Mouse (Mus musculus) ES-Bruce4 (cell line): ENCODE results near the gene Cript. TPM values are rescaled to one million over a fixed set of nuclear protein-coding genes. Genes with fewer than 3 reads are reported as not detected.

Experiments
- H3K27ac ChIP-seq: 2 replicates; pipeline ENCODE4 v1.5.1; 2012; ENCODE audit warnings: low read length, inconsistent platforms; ENCODE audit not compliant: insufficient read depth
- H3K27me3 ChIP-seq: 2 replicates; pipeline ENCODE4 v1.6.1; 2012; ENCODE audit warnings: mild to moderate bottlenecking, low read length, inconsistent platforms; ENCODE audit not compliant: control insufficient read depth, poor library complexity, insufficient read depth, severe bottlenecking
- H3K36me3 ChIP-seq: 2 replicates; pipeline ENCODE4 v1.6.1; 2012; ENCODE audit warnings: inconsistent platforms, mild to moderate bottlenecking, low read length, moderate library complexity; ENCODE audit not compliant: control insufficient read depth, poor library complexity, insufficient read depth, severe bottlenecking
- H3K4me1 ChIP-seq: one replicate; pipeline ENCODE4 v1.8.1; 2011; ENCODE audit warnings: low read length; ENCODE audit not compliant: control insufficient read depth, insufficient read depth
- H3K4me3 ChIP-seq: 2 replicates; pipeline ENCODE4 v1.5.1; 2011; ENCODE audit warnings: low read depth, mild to moderate bottlenecking, low read length
- H3K9ac ChIP-seq: 2 replicates; pipeline ENCODE4 v1.6.1; 2012; ENCODE audit warnings: low read depth, mild to moderate bottlenecking, inconsistent platforms; ENCODE audit not compliant: poor library complexity, severe bottlenecking
- H3K9me3 ChIP-seq: replicated peaks from 2 replicates; pipeline ENCODE4 v1.6.1; 2012; ENCODE audit warnings: mild to moderate bottlenecking, low read length, inconsistent platforms; ENCODE audit not compliant: control insufficient read depth, poor library complexity, insufficient read depth, severe bottlenecking
- CTCF ChIP-seq: IDR thresholded peaks from one replicate; pipeline ENCODE4 v1.8.1; 2011; ENCODE audit warnings: low read depth, low read length
- EP300 ChIP-seq: IDR thresholded peaks from 2 replicates; pipeline ENCODE4 v1.6.1; 2011; ENCODE audit warnings: low read depth, low read length; ENCODE audit not compliant: insufficient read depth
- POLR2A ChIP-seq: IDR thresholded peaks from one replicate; pipeline ENCODE4 v1.8.1; 2011; ENCODE audit warnings: low read length; ENCODE audit not compliant: insufficient read depth
- polyA plus RNA-seq: library from polyadenylated mRNA; stranded (reverse); fragments of >200 nt; gene quantifications from 2 replicates; pipeline ENCODE4 v1.2.4, GENCODE M21; 2011; ENCODE audit warnings: low read depth; ENCODE audit not compliant: missing spikeins, insufficient read depth, insufficient read length

Gene Cript
- polyA plus RNA-seq, 1 experiment, result 60.6 TPM

GRCm38 (mm10) chr17:87011301-87012019, 13.9 kb upstream of the Cript start:
- H3K9me3 ChIP-seq, result no peaks in the 10 kb centered on the region
- H3K36me3 ChIP-seq, result peaks cover 7% of the 10 kb centered on the region; the same call in 1 of the 2 replicates
- no peaks in the 10 kb centered on the region for H3K4me1 ChIP-seq
- no peak overlapping the region for H3K27ac ChIP-seq
- H3K4me3 ChIP-seq, result no peak overlapping the region
- H3K9ac ChIP-seq, result no peak overlapping the region
- H3K27me3 ChIP-seq, result no peaks in the 10 kb centered on the region
- TF ChIP-seq POLR2A (no peak), CTCF (no peak), EP300 (no peak)

- H3K27ac ChIP-seq, result no peak overlapping the region
- no peaks in the 10 kb centered on the region for H3K9me3 ChIP-seq
- H3K36me3 ChIP-seq, result peaks cover 39% of the 10 kb centered on the region
- H3K4me1 ChIP-seq, result no peaks in the 10 kb centered on the region
- TF ChIP-seq POLR2A (no peak), EP300 (no peak), CTCF (no peak)
- no peak overlapping the region for H3K9ac ChIP-seq
- H3K4me3 ChIP-seq, result no peak overlapping the region
- no peaks in the 10 kb centered on the region for H3K27me3 ChIP-seq
Observed at GRCm38 (mm10) chr17:87019692-87020091, 5.7 kb upstream of the Cript start.

- H3K27me3 ChIP-seq, result no peaks in the 10 kb centered on the region
- H3K27ac ChIP-seq, result no peak overlapping the region
- H3K36me3 ChIP-seq, result peaks cover 34% of the 10 kb centered on the region
- H3K9ac ChIP-seq, result peak overlapping the region; percentile 77
- H3K9me3 ChIP-seq, result no peaks in the 10 kb centered on the region
- TF ChIP-seq EP300, result no peak
- no peak for TF ChIP-seq POLR2A
- H3K4me3 ChIP-seq, result peak overlapping the region; percentile 63
- H3K4me1 ChIP-seq, result no peaks in the 10 kb centered on the region
Observed at GRCm38 (mm10) chr17:87024491-87025242, 683 bp upstream of the Cript start.

- no peak overlapping the region for H3K27ac ChIP-seq
- no peak overlapping the region for H3K4me3 ChIP-seq
- TF ChIP-seq CTCF, result peak; percentile 51
- TF ChIP-seq POLR2A, result no peak
- no peaks in the 10 kb centered on the region for H3K27me3 ChIP-seq
- H3K4me1 ChIP-seq, result no peaks in the 10 kb centered on the region
- H3K9me3 ChIP-seq, result no peaks in the 10 kb centered on the region
- H3K36me3 ChIP-seq, result peaks cover 10% of the 10 kb centered on the region
- no peak overlapping the region for H3K9ac ChIP-seq
Observed at GRCm38 (mm10) chr17:87036141-87037073, 11.1 kb downstream of the Cript start.

- H3K4me3 ChIP-seq, result no peak overlapping the region
- H3K36me3 ChIP-seq, result peaks cover 10% of the 10 kb centered on the region
- H3K9me3 ChIP-seq, result no peaks in the 10 kb centered on the region
- H3K9ac ChIP-seq, result no peak overlapping the region
- H3K4me1 ChIP-seq, result no peaks in the 10 kb centered on the region
- H3K27me3 ChIP-seq, result no peaks in the 10 kb centered on the region
- no peak overlapping the region for H3K27ac ChIP-seq
- TF ChIP-seq POLR2A (no peak), CTCF (no peak), EP300 (no peak)
Observed at GRCm38 (mm10) chr17:87038496-87038895, 13.1 kb downstream of the Cript start.
